Mouse (Mus musculus) liver, embryonic 12.5 days (tissue): ENCODE measurements around the gene Tedc2. TPM values are rescaled to one million over a fixed set of nuclear protein-coding genes. Genes with fewer than 3 reads are reported as not detected.

Experiments
- ATAC-seq: fragments of 200-750 bp; cut with Nextera tagmentation; 2 replicates; pipeline ENCODE4 v1.8.0; 2017; ENCODE audit warnings: moderate number of reproducible peaks, mild to moderate bottlenecking, moderate library complexity
- H3K27ac ChIP-seq: fragments of 300-500 bp; sonication (generic); 2 replicates; pipeline ENCODE4 v1.5.1; 2016; ENCODE audit warnings: mild to moderate bottlenecking
- H3K27me3 ChIP-seq: fragments of 300-500 bp; sonication (generic); replicated peaks from 2 replicates; pipeline ENCODE4 v1.6.1; 2016; ENCODE audit warnings: mild to moderate bottlenecking, moderate library complexity
- H3K36me3 ChIP-seq: fragments of 300-500 bp; sonication (generic); 2 replicates; pipeline ENCODE4 v1.6.1; 2016; ENCODE audit warnings: mild to moderate bottlenecking, moderate library complexity
- H3K4me1 ChIP-seq: fragments of 300-500 bp; sonication (generic); 2 replicates; pipeline ENCODE4 v1.6.1; 2016
- H3K4me2 ChIP-seq: fragments of 300-500 bp; sonication (generic); 2 replicates; pipeline ENCODE4 v1.6.1; 2016; ENCODE audit warnings: mild to moderate bottlenecking, moderate library complexity
- H3K4me3 ChIP-seq: fragments of 300-500 bp; sonication (generic); 2 replicates; pipeline ENCODE4 v1.5.1; 2016; ENCODE audit warnings: mild to moderate bottlenecking, moderate library complexity
- H3K9ac ChIP-seq: fragments of 300-500 bp; sonication (generic); 2 replicates; pipeline ENCODE4 v1.6.1; 2016; ENCODE audit warnings: mild to moderate bottlenecking, moderate library complexity
- H3K9me3 ChIP-seq: fragments of 300-500 bp; sonication (generic); replicated peaks from 2 replicates; pipeline ENCODE4 v1.6.1; 2016; ENCODE audit warnings: mild to moderate bottlenecking, moderate library complexity
- WGBS: fragments of 180-500 bp; shearing (Covaris S2); methylation state at CpG from one replicate; pipeline ENCODE4 v1.1.7; 2016; ENCODE audit not compliant: insufficient replicate concordance; 5-methylcytosine and 5-hydroxymethylcytosine counted together
- polyA plus RNA-seq: library from polyadenylated mRNA; unstranded; fragments of >200 nt; fragmentation: Nextera tagmentation; extraction: Ambion mirVana; gene quantifications from 2 replicates; pipeline ENCODE4 v1.2.1, GENCODE M21; 2016

Gene Tedc2
- polyA plus RNA-seq, 1 experiment from 2014 or later = 12.6 TPM

DNA sequence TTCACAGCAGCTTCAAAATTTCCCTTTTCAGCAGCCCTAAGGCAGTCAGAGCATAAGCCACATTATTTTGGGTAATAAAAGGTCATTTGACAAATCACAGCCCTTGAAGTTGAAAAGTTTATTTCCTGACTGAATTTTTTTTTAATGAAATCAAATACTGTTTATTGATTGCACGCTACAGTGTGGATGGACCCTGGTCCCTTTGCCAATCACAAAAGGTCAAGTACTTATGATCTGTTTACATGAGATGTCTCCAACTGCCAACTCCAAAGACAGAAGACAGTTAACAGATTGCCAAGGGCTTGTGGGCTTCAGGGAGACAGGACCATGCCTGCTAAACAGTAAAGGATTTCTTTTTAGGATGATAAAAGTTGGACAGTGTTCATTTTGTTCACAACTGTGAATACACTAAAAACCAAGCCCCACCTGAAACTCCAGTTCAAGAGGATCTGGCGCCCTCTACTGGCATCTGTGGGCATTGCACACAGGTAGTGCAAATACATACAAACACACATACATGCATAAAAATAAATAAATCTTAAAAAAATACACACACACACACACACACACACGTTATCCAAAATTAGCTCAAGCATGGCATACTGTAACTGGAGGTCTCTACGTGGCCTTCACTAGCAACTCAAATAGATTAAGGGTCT lies 22.8 kb upstream of the Tedc2 start:
- Histone ChIP-seq H3K9ac (no peak overlapping the region), H3K36me3 (peaks cover 95% of the 10 kb centered on the region), H3K4me3 (no peak overlapping the region), H3K9me3 (peaks cover 12% of the 10 kb centered on the region), H3K4me2 (no peak overlapping the region), H3K27me3 (no peaks in the 10 kb centered on the region), H3K27ac (no peak overlapping the region), H3K4me1 (peaks cover 7% of the 10 kb centered on the region)
- ATAC-seq = no peak
- 80% methylated on average over 4 of the region's 4 CpGs for WGBS

DNA sequence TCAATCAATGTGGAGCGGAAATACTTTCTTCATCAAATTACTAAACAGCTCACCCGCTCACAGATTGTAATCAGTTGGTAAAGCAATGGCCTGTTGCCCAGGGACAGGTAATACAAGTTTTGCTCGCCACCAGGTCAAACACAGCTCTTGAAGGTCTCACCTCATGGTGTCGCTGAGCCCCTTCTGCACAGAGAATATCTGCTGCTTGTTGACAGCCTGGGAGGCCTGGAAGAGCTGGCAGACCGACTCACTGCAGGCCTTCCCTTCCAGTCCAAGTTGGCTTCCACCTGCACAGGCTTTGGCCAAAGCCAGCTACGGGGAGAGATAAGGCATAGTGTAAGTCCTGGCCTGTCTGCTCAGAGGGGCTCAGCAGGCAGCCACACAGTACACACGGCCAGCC lies 16.3 kb upstream of the Tedc2 start:
- H3K4me3 ChIP-seq = no peak overlapping the region
- H3K27me3 ChIP-seq = no peaks in the 10 kb centered on the region
- no peak overlapping the region for H3K27ac ChIP-seq
- peaks cover 100% of the 10 kb centered on the region for H3K36me3 ChIP-seq
- WGBS = 93% methylated on average over 7 of the region's 7 CpGs
- H3K9ac ChIP-seq = no peak overlapping the region
- H3K4me1 ChIP-seq = no peaks in the 10 kb centered on the region
- no peaks in the 10 kb centered on the region for H3K9me3 ChIP-seq
- ATAC-seq = no peak
- H3K4me2 ChIP-seq = no peak overlapping the region

DNA sequence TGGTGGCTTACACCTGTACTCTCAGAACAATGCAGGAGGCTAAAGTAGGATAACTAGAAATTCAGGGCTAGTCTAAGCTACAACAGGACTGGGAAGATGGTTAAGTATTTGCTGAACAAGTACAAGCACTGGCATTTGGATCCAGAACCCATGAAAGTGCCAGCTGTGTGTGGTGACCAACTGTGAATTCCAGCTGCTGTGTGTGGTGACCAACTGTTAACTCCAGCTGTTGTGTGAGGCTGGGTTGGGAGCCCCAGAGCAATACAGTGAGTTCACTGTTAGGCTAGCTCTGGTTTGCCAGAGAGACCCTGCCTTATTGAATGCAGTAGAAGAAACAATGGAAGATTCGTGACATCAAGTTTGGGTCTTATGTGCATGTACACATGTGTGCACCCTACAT lies 15.8 kb upstream of the Tedc2 start:
- Histone ChIP-seq H3K9ac (no peak overlapping the region), H3K27me3 (no peaks in the 10 kb centered on the region), H3K4me2 (no peak overlapping the region), H3K4me3 (no peak overlapping the region), H3K36me3 (peaks cover 100% of the 10 kb centered on the region), H3K4me1 (no peaks in the 10 kb centered on the region), H3K9me3 (no peaks in the 10 kb centered on the region), H3K27ac (no peak overlapping the region)
- 100% methylated on average over 1 of the region's 1 CpGs for WGBS
- no peak for ATAC-seq

DNA sequence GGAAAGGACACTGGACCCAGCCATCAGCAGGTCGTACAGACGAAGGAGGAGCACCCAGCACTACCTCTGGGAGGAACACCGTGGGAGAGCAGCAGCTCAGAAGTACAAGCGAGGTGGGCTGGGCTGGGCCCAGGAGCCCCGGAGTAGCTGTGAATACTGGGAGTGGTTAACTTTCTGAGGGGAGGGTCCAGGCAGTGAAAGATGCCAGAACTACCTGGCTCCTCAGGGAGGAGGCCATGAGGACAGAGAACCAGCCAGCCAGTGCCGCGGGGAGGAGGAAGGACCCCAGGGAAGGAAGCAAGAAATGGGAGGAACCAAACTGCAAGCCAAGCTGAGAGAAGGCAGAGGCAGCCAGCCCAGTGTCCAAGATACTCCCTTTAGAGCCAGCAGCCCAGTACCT lies 7.3 kb upstream of the Tedc2 start:
- Histone ChIP-seq H3K9ac (peak overlapping the region; percentile 47), H3K27ac (peak overlapping the region; percentile 97), H3K4me3 (0 out of 2 replicates have a peak overlapping the region, but pooled peaks have one; percentile 2), H3K9me3 (no peaks in the 10 kb centered on the region), H3K36me3 (peaks cover 100% of the 10 kb centered on the region), H3K4me1 (peaks cover 56% of the 10 kb centered on the region), H3K27me3 (no peaks in the 10 kb centered on the region), H3K4me2 (no peak overlapping the region)
- 91% methylated on average over 7 of the region's 7 CpGs for WGBS
- ATAC-seq = no peak

DNA sequence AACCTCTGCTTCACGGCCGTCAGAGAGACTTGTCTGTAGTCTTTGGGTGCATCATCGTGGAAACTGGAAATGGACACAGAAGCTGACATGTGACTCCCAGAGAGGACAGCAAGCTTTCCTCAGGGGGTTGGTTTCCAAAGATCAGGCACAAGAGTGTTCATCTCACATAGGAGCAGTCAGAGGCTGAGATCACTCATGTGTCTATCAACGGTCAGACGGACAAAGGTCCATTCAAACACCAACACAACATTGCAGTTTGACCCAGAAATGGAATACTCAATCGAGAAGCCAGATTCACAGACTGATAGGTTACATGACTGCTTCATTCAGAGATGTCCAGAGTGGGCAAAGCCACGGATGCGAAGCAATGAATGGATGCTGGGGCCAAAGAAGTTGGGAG lies 6.1 kb upstream of the Tedc2 start:
- peaks cover 64% of the 10 kb centered on the region for H3K4me1 ChIP-seq
- no peak for ATAC-seq
- H3K27me3 ChIP-seq = no peaks in the 10 kb centered on the region
- H3K4me3 ChIP-seq = peak overlapping the region; percentile 9; the same call in 1 of the 2 replicates
- WGBS = 87% methylated on average over 8 of the region's 8 CpGs
- no peaks in the 10 kb centered on the region for H3K9me3 ChIP-seq
- peaks cover 100% of the 10 kb centered on the region for H3K36me3 ChIP-seq
- H3K27ac ChIP-seq = peak overlapping the region; percentile 97
- H3K9ac ChIP-seq = peak overlapping the region; percentile 60
- H3K4me2 ChIP-seq = peak overlapping the region; percentile 50

DNA sequence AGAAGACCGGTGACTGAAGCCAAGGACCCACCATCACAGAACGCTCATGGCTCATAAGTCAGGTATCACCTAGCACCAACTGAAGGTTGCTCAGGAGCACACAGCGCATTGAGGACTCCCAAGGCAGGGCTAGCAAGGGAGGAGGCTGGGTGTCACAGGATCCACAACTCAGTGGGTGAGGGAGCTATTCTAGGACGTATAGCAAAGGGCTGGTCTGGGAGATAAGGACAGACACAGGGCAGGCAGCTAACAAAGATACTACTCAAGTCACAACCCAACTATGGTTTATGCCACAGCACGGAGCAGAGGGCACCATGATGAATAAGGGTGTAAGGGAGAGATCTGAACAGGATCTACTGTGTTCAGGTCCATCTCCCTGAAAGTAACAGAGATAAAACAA lies 5.2 kb upstream of the Tedc2 start:
- peak overlapping the region; percentile 50 for H3K4me2 ChIP-seq
- H3K9me3 ChIP-seq = no peaks in the 10 kb centered on the region
- H3K4me1 ChIP-seq = peaks cover 72% of the 10 kb centered on the region
- H3K36me3 ChIP-seq = peaks cover 91% of the 10 kb centered on the region
- peak overlapping the region; percentile 97 for H3K27ac ChIP-seq
- 48% methylated on average over 5 of the region's 5 CpGs for WGBS
- H3K4me3 ChIP-seq = 0 out of 2 replicates have a peak overlapping the region, but pooled peaks have one; percentile 9
- H3K27me3 ChIP-seq = no peaks in the 10 kb centered on the region
- peak overlapping the region; percentile 60 for H3K9ac ChIP-seq
- ATAC-seq = peak; percentile 95

DNA sequence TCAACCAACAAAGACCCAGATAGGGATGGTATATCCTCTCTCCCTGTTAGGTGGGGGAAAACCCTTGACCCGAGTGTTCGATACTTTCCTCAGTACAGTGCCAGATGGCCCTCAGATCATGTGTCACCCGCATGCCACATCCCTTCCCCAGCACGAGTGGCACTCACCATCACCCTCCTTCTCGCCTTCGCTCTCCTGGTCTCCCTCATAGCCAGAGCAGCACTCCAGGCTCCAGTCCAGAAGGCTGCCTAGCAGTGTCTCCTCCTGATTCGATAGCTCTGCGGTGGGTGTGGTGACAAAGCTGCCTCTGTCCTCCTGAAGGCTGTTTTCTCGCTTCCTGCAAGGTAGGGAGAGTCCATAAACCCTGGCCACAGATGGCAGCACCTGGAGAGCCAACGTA lies 4.1 kb upstream of the Tedc2 start:
- Histone ChIP-seq H3K27me3 (no peaks in the 10 kb centered on the region), H3K9me3 (no peaks in the 10 kb centered on the region), H3K9ac (peak overlapping the region; percentile 57; the same call in 1 of the 2 replicates), H3K27ac (peak overlapping the region; percentile 97), H3K4me1 (peaks cover 79% of the 10 kb centered on the region), H3K36me3 (peaks cover 80% of the 10 kb centered on the region), H3K4me3 (no peak overlapping the region), H3K4me2 (no peak overlapping the region)
- WGBS = 90% methylated on average over 10 of the region's 10 CpGs
- ATAC-seq = no peak

DNA sequence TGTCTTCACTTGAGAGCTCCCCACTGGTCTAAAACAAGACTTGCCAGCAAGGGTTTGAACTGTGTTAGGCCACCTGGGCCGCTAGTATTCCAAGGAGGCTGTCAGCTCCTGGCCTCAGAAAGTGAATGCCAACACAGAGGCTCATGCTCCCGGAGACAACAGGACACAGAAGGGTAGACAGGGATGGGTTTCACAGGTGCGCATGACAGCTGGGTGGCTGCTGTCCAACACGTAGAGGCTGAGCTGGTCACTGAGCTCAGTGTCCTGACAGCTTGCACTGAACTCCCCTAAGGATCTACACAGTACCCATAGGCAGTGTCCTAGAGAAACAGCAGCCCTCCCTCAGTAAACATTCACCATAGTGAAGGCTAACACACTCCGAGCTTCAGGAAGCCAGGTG lies 2.9 kb upstream of the Tedc2 start:
- no peak for ATAC-seq
- Histone ChIP-seq H3K9ac (no peak overlapping the region; the same call in 1 of the 2 replicates), H3K27ac (peak overlapping the region; percentile 97), H3K9me3 (no peaks in the 10 kb centered on the region), H3K4me1 (peaks cover 89% of the 10 kb centered on the region), H3K4me3 (no peak overlapping the region), H3K4me2 (no peak overlapping the region), H3K27me3 (no peaks in the 10 kb centered on the region), H3K36me3 (peaks cover 79% of the 10 kb centered on the region)
- WGBS = 88% methylated on average over 5 of the region's 5 CpGs

DNA sequence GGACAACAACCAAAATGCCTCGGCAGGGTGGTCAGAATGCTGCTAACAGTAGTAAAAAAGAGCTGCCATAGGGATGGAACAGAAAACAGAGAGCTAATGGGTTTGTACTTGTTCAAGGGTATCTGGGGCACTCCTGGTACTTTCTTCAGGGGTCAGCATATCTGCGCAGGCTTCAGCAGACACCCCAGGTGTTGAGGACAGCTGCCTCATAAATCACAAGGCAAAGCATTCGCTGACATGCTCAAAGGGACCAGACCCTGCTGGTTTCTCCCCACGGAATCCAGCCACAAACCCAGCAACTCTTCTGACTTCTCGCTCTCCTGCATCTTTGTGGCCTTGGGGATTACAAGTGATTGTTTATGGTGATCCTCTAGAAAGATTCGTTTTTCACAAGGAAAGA lies 2.0 kb upstream of the Tedc2 start:
- ATAC-seq = no peak
- peak overlapping the region; percentile 91 for H3K27ac ChIP-seq
- no peaks in the 10 kb centered on the region for H3K9me3 ChIP-seq
- H3K4me1 ChIP-seq = peaks cover 89% of the 10 kb centered on the region
- peaks cover 79% of the 10 kb centered on the region for H3K36me3 ChIP-seq
- 82% methylated on average over 6 of the region's 6 CpGs for WGBS
- H3K27me3 ChIP-seq = no peaks in the 10 kb centered on the region
- H3K4me2 ChIP-seq = no peak overlapping the region
- no peak overlapping the region for H3K9ac ChIP-seq
- no peak overlapping the region for H3K4me3 ChIP-seq

DNA sequence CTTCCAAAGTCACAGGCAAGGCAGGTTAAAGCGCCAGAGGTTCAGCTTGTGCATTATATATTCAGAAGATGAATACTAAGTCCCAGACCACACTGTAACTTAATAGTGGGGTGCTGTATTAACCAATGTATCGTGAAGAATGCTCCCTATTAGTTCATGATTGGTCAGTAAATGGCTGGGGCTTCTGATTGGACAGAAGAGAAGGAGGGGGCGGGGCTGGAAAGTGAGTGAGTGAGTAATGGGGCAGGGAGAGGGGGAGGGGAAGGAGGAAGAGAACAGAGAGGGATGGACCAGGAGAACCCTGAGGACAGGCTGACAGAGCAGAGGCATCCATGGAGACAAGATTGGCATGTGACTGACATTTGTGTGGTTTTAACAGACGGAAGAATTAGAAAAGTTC lies 3.8 kb downstream of the Tedc2 start:
- Histone ChIP-seq H3K9ac (no peak overlapping the region), H3K27ac (no peak overlapping the region)

DNA sequence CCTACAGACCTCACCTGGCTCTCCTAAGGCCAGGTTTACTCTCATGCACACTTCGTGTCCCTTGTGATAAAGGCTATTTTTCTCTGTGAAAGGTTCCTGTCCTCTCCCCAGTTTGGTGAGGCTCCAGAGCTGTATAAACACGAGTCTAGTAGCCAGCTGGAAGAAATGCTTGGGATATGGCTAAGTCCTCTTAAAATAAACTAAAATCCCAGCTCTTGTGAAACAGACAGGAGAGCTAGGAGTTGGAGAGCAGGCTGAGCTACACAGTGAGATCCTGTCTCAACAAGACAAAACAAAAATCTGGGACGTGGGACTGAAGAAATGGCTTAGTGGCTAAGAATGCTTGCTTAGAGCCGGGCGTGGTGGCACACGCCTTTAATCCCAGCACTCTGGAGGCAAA lies 7.5 kb downstream of the Tedc2 start:
- no peak for ATAC-seq
- 71% methylated on average over 6 of the region's 6 CpGs for WGBS
- H3K27ac ChIP-seq = no peak overlapping the region; the same call in 1 of the 2 replicates

More for the DNA sequence above, 3.8 kb downstream of the Tedc2 start:
- Histone ChIP-seq H3K9me3 (no peaks in the 10 kb centered on the region), H3K4me1 (peaks cover 71% of the 10 kb centered on the region), H3K4me2 (no peak overlapping the region), H3K36me3 (peaks cover 55% of the 10 kb centered on the region), H3K4me3 (no peak overlapping the region), H3K27me3 (peaks cover 21% of the 10 kb centered on the region)
- whole genome bisulfite sequencing = 78% methylated on average over 4 of the region's 4 CpGs
- no peak for ATAC-seq

DNA sequence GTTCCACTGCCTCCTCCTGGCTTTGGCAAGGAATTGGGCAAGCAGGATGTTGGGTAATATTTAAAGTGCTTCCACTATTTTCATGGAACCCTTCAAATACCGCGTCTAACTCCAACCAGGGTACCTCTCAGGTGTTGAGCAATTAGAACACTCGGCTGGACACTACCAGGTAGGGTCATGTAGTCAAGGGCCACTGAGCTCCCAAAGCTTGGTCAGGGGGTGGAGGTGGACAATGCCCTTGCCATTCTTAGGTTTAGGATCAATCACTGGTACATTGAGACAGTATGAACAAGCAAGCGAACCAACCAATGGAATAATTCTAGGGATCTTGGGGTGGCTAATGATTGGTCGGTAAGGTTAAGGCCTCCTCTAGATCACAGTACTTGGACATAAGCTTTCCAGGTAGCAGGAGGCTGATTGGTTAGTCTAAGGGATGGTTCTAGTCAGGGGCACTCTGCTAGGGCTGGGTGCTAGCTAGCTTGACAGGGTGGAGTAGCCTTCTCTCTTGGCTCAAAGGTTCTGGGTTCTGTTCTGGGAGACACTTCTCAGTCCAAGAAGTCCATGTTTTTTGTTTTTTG lies 8.1 kb downstream of the Tedc2 start:
- Histone ChIP-seq H3K9ac (no peak overlapping the region), H3K27ac (peak overlapping the region; percentile 21; the same call in 1 of the 2 replicates), H3K4me1 (peaks cover 77% of the 10 kb centered on the region), H3K4me3 (peak overlapping the region; percentile 54), H3K36me3 (peaks cover 33% of the 10 kb centered on the region), H3K9me3 (no peaks in the 10 kb centered on the region), H3K4me2 (peak overlapping the region; percentile 87), H3K27me3 (peaks cover 47% of the 10 kb centered on the region)
- no peak for ATAC-seq
- WGBS = 34% methylated on average over 5 of the region's 5 CpGs

More for the DNA sequence above, 7.5 kb downstream of the Tedc2 start:
- Histone ChIP-seq H3K9ac (no peak overlapping the region), H3K27me3 (peaks cover 42% of the 10 kb centered on the region), H3K4me3 (no peak overlapping the region), H3K36me3 (peaks cover 40% of the 10 kb centered on the region), H3K9me3 (no peaks in the 10 kb centered on the region), H3K4me2 (no peak overlapping the region), H3K4me1 (peaks cover 76% of the 10 kb centered on the region)
